Mouse (Mus musculus) small intestine, adult 2 months (tissue): Measurements from ENCODE around the gene Serping1. TPM values are rescaled to one million over a fixed set of nuclear protein-coding genes. Genes with fewer than 3 reads are reported as not detected.

Experiments
- H3K27ac ChIP-seq: fragments of 200-500 bp; 2 replicates; pipeline ENCODE4 v1.5.1; 2012; ENCODE audit warnings: low read depth, low read length, control low read depth, inconsistent platforms; ENCODE audit not compliant: insufficient read depth
- H3K27me3 ChIP-seq: fragments of 200-500 bp; 2 replicates; pipeline ENCODE4 v1.6.1; 2012; ENCODE audit warnings: mild to moderate bottlenecking, moderate library complexity, low read length, inconsistent platforms; ENCODE audit not compliant: control insufficient read depth, insufficient read depth
- H3K36me3 ChIP-seq: fragments of 200-500 bp; 2 replicates; pipeline ENCODE4 v1.6.1; 2012; ENCODE audit warnings: mild to moderate bottlenecking, low read length, control low read depth, inconsistent platforms; ENCODE audit not compliant: control insufficient read depth, insufficient read depth
- H3K4me1 ChIP-seq: fragments of 200-500 bp; 2 replicates; pipeline ENCODE4 v1.6.1; 2012; ENCODE audit warnings: low read length, inconsistent platforms, mixed read lengths; ENCODE audit not compliant: control insufficient read depth, insufficient read depth, insufficient read length
- H3K4me3 ChIP-seq: fragments of 200-500 bp; 2 replicates; pipeline ENCODE4 v1.5.1; 2012; ENCODE audit warnings: low read depth, mild to moderate bottlenecking, control low read depth, inconsistent platforms, low read length, moderate library complexity
- CTCF ChIP-seq: fragments of 200-500 bp; IDR thresholded peaks from 2 replicates; pipeline ENCODE4 v1.5.1; 2012; ENCODE audit warnings: low read depth, mild to moderate bottlenecking, control low read depth, inconsistent platforms, low read length, moderate library complexity, mixed read lengths; ENCODE audit not compliant: insufficient replicate concordance, insufficient read length; ENCODE audit errors: extremely low read depth
- POLR2A ChIP-seq: fragments of 200-500 bp; IDR thresholded peaks from 2 replicates; pipeline ENCODE4 v1.6.1; 2012; ENCODE audit warnings: low read depth, mild to moderate bottlenecking, control low read depth, inconsistent platforms, low read length, moderate library complexity
- WGBS: fragments of 180-500 bp; shearing (Covaris S2); methylation state at CpG from one replicate; pipeline ENCODE4 v1.1.7; 2018; 5-methylcytosine and 5-hydroxymethylcytosine counted together
- polyA plus RNA-seq: library from polyadenylated mRNA; depleted of rRNA; stranded (reverse); fragments of >200 nt; gene quantifications from 2 replicates; pipeline ENCODE4 v1.2.3, GENCODE M21; 2012

Gene Serping1
- polyA plus RNA-seq, 1 experiment = 97.6 TPM

- TF ChIP-seq POLR2A = no peak
- no peak for TF ChIP-seq CTCF
- no peak overlapping the region for H3K27ac ChIP-seq
- H3K36me3 ChIP-seq = no peaks in the 10 kb centered on the region
- H3K4me3 ChIP-seq = no peak overlapping the region
- WGBS = 76% methylated on average over 1 of the region's 1 CpGs
- peaks cover 2% of the 10 kb centered on the region; the same call in 1 of the 2 replicates for H3K4me1 ChIP-seq
- no peaks in the 10 kb centered on the region for H3K27me3 ChIP-seq
These were observed 8.1 kb upstream of the Serping1 start for GRCm38 (mm10) chr2:84783315-84783714.

DNA sequence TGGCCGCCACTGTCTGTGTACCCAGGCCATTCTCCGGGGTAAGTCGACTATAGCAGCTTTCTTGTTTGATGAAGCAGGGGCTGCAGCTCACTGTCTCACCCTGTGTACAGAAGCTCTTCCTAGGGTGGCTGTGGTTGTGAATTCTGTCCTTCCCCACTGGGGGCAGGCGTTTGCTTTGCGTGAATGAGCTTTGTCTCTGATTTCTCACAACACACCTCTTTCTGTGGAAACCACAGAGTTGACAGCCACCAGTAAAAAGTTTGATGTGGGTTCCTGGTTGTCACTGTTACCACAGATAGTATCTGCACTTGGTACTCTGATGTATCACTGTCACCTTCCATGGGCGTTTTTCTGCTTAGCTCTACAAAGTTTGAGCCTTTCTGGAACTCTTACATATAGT is 4.0 kb upstream of the Serping1 start:
- no peaks in the 10 kb centered on the region; the same call in 1 of the 2 replicates for H3K27me3 ChIP-seq
- H3K4me1 ChIP-seq = no peaks in the 10 kb centered on the region
- TF ChIP-seq POLR2A = no peak
- TF ChIP-seq CTCF = peak; percentile 13; the same call in 1 of the 2 replicates
- no peak overlapping the region for H3K27ac ChIP-seq
- H3K4me3 ChIP-seq = no peak overlapping the region
- WGBS = 36% methylated on average over 6 of the region's 6 CpGs
- H3K36me3 ChIP-seq = no peaks in the 10 kb centered on the region

GRCm38 (mm10) chr2:84777706-84778105 is 2.5 kb upstream of the Serping1 start:
- H3K27ac ChIP-seq = no peak overlapping the region
- no peak for TF ChIP-seq CTCF
- TF ChIP-seq POLR2A = no peak
- H3K4me1 ChIP-seq = no peaks in the 10 kb centered on the region
- no peaks in the 10 kb centered on the region for H3K36me3 ChIP-seq
- H3K4me3 ChIP-seq = no peak overlapping the region
- no peaks in the 10 kb centered on the region; the same call in 1 of the 2 replicates for H3K27me3 ChIP-seq
- WGBS = 33% methylated on average over 3 of the region's 3 CpGs

GRCm38 (mm10) chr2:84775665-84776064 is 421 bp upstream of the Serping1 start:
- Histone ChIP-seq H3K27ac (peak overlapping the region; percentile 75), H3K4me1 (no peaks in the 10 kb centered on the region), H3K36me3 (no peaks in the 10 kb centered on the region), H3K27me3 (no peaks in the 10 kb centered on the region; the same call in 1 of the 2 replicates), H3K4me3 (no peak overlapping the region)
- no peak for TF ChIP-seq CTCF
- no peak for TF ChIP-seq POLR2A
- 73% methylated on average over 6 of the region's 6 CpGs for WGBS

- peak overlapping the region; percentile 27; the same call in 1 of the 2 replicates for H3K27ac ChIP-seq
- H3K4me1 ChIP-seq = no peaks in the 10 kb centered on the region
- WGBS = 17% methylated on average over 15 of the region's 15 CpGs
- TF ChIP-seq POLR2A = peak; percentile 40; the same call in 1 of the 2 replicates
- TF ChIP-seq CTCF = no peak
- H3K4me3 ChIP-seq = peak overlapping the region; percentile 37
- H3K36me3 ChIP-seq = no peaks in the 10 kb centered on the region
- no peaks in the 10 kb centered on the region; the same call in 1 of the 2 replicates for H3K27me3 ChIP-seq
These were observed 493 bp downstream of the Serping1 start for GRCm38 (mm10) chr2:84774751-84775150.

- Histone ChIP-seq H3K27ac (no peak overlapping the region), H3K36me3 (no peaks in the 10 kb centered on the region), H3K4me1 (no peaks in the 10 kb centered on the region), H3K4me3 (peak overlapping the region; percentile 13), H3K27me3 (no peaks in the 10 kb centered on the region; the same call in 1 of the 2 replicates)
- TF ChIP-seq POLR2A = no peak
- no peak for TF ChIP-seq CTCF
- WGBS = 73% methylated on average over 5 of the region's 5 CpGs
These were observed 2.0 kb downstream of the Serping1 start for GRCm38 (mm10) chr2:84773195-84773594.

- Histone ChIP-seq H3K4me3 (no peak overlapping the region), H3K27ac (no peak overlapping the region), H3K4me1 (no peaks in the 10 kb centered on the region), H3K36me3 (no peaks in the 10 kb centered on the region), H3K27me3 (no peaks in the 10 kb centered on the region; the same call in 1 of the 2 replicates)
- TF ChIP-seq CTCF (no peak), POLR2A (no peak)
- WGBS = 70% methylated on average over 4 of the region's 4 CpGs
These were observed 2.8 kb downstream of the Serping1 start for GRCm38 (mm10) chr2:84772454-84772853.

GRCm38 (mm10) chr2:84770501-84770900 is 4.7 kb downstream of the Serping1 start:
- TF ChIP-seq CTCF = no peak
- TF ChIP-seq POLR2A = no peak
- Histone ChIP-seq H3K27ac (no peak overlapping the region), H3K36me3 (no peaks in the 10 kb centered on the region), H3K4me1 (no peaks in the 10 kb centered on the region), H3K4me3 (no peak overlapping the region), H3K27me3 (no peaks in the 10 kb centered on the region; the same call in 1 of the 2 replicates)
- 64% methylated on average over 6 of the region's 6 CpGs for WGBS
